Mouse (Mus musculus): ENCODE results near the gene Fxyd5.

The Fxyd5 gene

DNA sequence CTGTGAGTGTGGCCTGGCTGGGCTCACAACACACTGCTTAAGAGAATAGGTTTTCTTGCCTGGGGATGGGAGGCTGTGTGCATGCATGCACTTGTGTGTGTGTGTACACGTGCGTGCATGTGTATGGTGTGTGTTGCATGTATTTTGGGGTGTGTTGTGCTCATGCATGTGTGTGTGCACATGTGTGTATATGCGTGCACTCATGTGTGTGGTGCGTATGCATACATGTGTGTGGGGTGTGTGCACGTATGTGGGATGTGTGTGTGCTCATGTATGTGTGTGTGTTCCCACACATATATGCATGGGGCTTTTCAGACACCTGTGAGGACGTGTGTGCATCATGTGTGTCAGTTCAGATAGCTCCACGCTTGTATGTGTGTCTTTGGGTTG lies 18.3 kb upstream of the Fxyd5 start:
- DNase-seq, result no peak

DNA sequence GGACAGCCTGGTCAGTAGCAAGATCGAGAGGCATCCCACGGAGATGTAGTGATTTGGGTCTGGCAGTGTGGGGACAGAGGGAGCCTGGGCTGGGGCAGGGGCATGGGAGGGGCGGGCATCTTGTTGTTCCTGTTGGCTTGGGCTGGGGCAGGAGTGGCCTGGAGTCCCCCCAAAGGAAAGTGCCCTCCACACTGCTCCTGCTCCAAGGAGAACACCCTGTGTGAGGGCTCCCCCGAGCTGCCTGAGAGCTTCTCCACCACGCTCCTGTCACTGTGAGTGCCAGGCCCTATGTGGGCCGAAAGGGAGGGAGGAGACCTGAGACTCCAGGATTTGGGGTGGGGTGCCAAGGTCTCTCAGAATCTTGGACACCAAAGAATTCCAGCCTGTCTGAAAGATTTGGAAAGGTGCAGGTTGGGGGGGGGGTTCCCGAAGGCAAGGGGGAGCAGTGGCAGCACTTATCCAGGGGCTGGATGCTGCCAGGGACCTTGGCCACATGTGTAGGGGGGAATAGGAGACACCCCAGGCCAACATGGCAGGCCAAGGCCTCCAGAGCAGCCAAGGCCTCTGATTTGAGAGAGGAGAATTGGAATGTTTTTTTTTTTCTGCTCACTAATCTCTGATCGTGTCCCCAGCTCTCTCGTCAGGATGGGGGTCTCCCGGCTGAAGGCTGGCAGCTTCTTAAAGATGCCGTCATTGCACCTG lies 17.8 kb upstream of the Fxyd5 start:
- DNase-seq, result no peak

DNA sequence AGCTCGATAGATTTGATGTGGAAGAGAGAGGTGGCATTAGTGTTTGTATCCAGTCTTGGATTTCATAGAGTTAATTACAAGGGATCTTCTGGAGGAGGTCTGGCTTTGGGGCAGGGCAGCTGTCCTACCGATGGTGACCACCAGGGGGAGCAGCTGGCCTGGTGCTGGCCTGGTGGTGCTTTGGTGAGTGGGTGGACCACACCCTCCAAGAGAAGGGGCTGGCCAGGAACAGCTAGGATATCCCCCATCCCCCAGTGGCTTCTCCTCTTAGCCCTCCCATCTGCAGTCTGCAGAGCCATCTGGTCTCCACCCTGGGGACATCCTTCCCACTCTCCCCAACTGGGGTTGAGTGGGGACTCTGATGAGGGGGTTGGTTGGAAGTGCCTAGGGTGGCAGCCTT lies 16.8 kb upstream of the Fxyd5 start, which contains the start of gene Lgi4:
Gene Lgi4 (plus strand): TSS at position 235 of the 400 bp plus-strand sequence.
- peak; percentile 91 for DNase-seq

DNA sequence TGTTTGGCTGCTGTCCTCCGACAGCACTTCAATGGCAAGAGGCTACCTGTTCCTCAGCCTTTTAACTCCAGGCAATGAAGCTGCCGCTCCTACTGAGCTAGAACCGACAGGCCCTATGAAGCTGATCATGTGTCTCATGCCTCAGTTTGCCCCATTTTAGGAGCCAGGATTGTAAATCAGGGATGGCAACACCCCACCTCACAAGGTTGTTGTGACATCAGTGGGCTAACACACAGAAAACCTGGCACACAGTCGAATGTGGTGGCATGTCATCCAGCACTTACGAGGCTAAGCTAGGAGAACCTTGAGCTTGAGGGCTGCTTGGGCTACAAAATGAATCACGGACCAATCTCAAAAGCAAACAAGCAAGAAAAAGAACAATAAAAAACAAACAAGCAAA lies 15.9 kb upstream of the Fxyd5 start:
- DNase-seq, result no peak

DNA sequence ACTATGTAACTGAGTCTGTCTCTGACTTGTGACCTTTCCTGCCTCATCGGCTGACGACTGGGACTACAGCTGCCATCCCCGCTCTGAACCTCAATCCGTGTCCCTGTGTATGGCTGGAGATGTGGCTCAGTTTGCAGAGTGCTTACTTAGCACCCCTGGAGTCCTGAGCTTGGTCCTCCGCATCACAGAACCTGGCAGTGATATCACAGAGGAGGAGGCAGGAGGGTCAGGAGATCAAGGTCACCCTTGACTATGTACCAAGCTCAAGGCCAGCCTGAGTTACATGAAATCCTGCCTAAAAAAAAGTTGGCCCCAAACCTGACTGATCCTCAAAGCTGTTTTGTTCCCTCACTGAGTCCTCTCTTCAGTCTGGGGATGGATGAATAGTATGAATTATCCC lies 15.4 kb upstream of the Fxyd5 start:
- no peak for DNase-seq

DNA sequence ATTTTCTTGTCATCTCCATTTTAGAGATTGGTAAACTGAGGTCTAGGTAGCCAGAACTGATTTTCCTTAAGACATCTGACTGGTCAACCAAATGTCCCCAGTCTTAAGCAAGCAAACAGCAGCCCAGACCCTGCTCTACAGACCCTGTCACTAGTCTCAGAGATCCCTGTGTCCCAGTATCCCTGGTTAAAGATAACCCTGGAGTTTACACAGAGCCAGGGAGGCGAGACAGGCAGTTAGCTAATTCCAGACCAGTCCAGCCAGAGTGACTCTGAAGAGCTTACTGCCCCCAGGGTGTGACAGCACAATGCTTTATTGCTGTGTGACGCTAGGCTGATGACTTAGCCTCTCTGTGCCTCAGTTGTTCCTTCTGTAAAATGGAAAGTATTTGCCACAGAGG lies 14.8 kb upstream of the Fxyd5 start, which contains the start of gene Fxyd1:
Gene Fxyd1 (minus strand): TSS at position 129 of the 400 bp plus-strand sequence.
- no peak for DNase-seq

DNA sequence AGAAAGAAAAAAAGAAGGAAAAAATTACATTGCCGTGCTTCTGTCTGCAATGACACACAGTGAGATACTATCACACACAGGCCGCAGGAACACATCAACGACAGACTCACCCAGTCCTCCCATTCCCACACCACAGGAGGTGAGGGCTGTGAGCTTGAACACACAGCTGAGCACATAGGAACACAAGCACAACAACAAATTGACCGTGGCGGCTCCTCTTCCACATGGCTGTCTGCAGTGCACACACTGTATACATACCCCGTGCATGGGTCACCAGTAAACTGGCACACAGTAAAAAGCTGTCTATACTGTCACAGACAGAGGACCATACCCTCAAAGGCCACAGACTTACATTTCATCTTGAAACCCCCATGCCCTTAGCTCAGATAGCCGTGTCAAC lies 14.2 kb upstream of the Fxyd5 start:
- DNase-seq, result no peak

DNA sequence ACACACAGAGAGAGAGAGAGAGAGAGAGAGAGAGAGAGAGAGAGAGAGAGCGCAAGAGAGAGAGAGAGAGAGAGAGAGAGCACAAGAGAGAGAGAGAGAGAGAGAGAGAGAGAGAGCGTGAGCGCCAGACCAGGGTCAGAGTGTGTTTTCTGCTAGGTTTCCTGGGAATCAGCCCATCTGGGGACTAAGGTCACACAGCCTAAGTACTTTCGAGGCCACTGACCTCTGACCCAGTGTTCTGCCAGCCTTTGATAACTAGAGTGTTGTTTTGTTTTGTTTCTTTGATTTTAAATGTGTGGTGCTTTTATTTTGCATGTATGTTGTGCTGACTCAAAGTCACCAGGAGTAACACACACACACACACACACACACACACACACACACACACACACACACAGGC lies 13.6 kb upstream of the Fxyd5 start:
- peak in 1 of 2 experiments; percentile 48 for DNase-seq

DNA sequence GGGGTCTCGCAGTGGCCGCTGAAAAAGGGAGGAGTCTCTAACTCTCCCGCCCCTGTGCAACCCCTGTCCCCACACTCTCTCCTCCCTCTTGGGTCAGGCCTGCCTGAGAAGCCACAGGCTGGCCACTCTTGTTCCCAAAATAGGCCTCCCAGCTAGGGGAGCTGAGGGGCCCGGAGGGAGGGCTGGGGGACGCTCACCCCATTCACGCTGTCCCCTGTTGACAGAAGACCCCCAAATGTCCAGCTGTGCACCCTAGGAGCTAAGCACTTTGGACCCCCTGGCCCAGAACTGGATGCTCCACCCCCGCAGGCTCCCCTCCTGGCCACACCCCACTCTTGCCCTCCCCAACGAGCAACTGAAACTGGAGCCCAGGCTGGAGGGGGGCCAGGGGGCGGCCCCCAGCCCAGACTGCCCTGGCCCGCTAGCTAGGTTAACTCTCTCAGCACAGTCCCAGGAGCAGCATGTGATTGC lies 13.1 kb upstream of the Fxyd5 start:
- peak; percentile 84 to 90 for DNase-seq

DNA sequence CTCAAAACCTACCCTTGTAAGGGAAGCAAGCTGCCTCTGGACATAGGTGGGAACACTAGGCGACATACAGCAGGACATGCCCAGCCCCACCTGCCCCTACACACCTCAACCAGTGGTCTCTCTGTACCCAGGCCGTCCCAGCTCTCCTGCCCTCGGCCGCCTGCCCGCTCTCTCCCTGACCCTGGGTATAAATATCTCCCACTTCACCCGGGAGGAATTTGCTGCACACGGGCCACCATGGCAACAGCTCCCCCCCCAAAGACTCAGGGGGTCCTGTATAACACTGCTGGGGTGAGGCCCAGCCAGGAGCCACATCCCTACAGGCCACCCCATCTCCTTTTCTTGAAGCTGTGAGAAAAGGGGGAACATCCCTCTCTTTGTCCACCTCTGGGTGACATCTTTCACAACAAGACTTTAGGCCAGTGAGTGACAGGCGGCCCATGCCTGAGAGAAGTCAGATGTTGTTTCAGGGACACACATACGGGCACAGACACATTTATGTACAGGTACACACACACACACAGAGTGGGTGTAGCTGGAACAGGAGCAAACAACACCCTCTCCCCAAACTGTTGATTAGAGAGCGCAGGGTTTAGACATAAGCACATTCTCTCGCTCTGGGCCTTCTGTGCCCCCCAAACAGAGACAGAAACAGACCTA lies 12.5 kb upstream of the Fxyd5 start:
- DNase-seq, result peak; percentile 12 to 31

DNA sequence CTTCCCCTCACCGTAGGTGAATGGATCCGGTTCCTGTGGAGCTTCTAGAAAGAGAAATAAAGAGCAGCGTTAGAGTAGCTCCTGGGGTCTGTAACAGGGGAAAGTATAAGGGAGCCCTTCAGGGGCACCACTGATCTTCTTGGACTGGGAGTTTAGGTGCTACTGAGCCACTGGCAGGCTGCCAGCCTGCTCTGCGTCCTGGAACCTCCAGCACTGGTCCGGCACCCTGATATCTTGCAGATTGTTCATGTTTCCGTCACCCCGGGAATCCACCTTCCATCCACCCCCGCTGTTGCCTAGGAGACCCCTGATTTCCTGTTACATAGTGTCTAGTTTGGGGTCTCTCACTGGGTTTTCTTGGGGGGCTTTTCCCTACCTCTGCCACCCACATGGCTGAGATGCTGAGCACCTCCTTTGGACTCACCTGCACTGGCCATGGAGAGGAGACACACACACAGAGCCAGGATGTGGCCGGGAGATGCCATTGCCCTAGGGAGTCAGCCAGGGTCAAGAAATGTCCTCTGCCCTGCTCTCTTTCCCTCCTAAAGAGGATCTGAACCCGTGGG lies 11.7 kb upstream of the Fxyd5 start:
- DNase-seq, result peak; percentile 27 to 34

DNA sequence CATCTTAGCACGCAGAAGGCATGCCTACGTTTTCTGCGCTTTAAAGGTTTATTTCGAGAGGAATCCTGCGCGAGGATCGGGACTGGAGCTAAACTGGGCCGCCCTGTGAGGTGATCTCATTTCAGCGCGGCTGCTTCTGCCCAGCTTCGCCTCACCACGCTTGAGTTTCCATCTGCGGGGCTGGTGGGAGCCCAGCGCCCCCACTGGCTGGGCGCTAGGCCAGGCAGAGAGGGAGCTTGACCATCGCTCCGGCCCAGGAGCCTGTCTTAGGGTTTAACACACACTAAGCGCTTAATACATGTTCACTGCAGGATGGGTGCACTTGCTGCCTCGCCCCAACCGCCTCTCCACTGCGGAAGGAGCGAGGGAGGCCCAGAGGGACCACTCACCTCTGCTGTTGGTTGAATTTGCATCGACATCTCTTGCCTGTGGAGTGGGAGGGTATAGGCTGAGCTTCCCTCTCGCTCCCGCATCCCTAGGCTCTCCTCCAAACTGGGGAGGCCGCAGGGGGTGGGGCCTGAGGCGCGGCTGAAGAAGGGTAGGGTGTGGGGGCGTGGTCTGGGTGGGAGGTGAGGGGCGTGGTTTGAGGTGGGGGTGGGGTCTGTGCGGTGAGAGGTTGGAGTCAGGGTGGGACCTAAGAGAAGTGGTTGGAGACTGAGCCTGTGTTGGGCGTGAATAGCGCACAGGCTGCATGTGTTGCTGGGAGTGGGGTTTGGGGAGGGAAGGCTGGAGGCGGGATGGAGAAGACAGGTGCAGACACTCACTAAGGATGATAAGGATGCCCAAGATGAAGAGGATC lies 10.6 kb upstream of the Fxyd5 start:
- peak; percentile 67 to 70 for DNase-seq

DNA sequence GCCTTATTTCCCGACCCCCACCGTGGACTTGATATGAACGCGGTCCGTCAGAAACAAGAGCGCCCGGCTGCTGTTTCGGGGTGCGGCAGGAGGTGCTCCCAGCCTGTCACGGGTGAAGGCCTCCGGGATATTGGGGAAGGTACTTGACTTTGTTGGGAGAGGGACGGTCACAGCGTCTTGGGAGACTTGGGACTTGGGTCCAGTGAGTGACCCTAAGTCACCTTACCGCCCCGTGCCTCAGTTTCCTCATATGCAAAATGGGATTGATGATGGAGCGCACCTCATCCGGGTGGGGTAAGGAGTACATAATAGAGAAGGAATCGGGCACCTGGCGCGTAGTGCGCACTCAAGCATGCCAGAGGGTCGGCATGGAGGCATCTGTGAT lies 10.0 kb upstream of the Fxyd5 start:
- DNase-seq, result peak in 1 of 2 experiments; percentile 4

DNA sequence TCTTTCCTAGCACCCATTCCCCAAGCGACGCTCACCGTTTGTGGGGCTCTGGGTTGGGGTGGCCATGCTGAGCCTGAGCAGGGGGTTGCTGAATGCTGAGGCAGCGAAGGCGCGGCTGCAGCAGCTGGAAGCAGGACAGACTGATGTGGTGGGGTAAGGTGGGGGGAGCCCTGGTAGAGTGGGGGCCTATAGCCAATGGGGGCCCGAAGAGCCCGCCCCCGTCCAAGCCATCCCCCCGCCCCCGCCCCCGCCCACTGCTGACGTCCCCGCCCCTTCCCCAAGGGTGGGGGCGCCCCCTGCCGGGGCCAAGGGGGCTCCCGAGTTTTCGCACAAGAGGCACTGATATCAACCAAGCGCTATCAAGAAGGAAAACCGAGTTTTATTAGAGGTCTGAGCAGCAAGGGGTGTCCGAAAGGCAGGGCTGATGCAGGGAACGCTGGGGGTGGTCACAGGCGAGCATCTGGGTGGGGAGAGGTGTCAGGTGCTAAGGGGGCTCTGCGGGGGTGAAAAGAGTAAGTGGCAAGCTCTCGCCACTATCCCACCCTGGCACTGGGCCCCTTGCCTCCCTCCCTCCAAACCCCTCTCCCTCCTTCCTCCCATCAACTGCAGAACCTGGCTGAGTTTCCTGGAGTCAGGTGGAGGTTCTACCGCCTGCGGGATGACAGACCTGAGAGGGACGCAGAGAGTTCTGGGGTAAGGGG lies 9.2 kb upstream of the Fxyd5 start, which contains the start of gene Fxyd7:
Gene Fxyd7 (minus strand): TSS at position 147 of the 701 bp plus-strand sequence.
- DNase-seq, result peak; percentile 25 to 44

DNA sequence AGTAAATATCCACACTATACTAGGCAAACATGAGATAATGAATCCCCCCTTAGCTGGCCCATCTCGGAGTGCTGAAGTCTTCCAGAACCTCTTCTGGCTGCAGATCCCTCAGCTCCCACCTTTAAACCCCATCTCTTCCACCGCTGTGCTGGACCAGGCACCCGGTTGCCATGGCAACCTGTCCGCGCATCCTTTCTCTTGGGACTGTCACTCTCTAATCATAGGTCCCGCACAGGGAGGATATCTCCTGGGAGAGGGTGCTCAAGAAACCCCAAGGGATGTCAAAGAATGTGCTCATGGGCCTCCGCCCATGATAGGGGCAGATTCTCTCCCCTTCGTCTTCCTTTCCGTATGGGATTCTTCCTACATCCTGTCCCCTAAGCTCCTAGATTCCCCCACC lies 8.6 kb upstream of the Fxyd5 start:
- peak; percentile 15 to 18 for DNase-seq

DNA sequence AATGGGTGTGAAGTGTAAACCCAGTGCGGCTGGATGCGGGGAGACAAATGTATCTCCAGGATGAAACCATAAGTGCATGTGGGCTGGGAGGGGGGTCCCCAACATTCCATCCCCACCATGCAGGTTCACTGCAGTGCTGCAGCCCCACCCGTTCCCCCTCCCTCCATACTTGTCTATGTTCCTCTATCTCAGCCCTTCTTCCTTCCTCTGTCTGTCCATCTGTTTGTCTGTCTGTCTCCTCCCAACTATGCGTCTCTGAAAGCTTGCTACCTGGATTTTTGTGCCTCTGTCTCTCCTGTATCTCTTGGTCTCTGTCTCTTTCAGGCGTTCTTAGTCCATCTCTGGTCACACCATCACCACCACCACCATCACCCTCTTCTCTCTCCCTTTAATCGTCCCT lies 8.2 kb upstream of the Fxyd5 start:
- DNase-seq, result no peak

DNA sequence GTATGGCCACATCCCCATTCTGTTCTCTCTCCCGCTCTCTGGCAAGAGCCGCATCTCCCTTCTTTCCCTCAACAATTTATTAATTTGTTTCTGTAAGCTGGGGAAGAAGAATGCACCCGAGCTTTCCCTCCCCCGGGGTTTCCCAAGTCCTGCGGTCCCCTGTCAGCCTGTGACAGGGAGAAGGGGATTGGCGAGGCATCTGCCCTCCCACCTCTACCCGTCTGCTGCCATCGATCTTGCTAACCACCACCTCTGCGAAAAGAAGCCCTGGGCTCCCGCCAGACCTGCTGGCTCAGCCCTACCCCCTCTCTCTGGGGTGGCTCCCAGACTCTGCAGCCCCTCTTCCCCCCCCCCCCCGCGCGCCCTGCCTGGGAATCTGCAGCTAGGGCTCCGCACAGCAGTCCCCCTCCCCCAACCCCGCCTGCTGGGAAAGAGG lies 7.6 kb upstream of the Fxyd5 start:
- peak; percentile 16 to 21 for DNase-seq

DNA sequence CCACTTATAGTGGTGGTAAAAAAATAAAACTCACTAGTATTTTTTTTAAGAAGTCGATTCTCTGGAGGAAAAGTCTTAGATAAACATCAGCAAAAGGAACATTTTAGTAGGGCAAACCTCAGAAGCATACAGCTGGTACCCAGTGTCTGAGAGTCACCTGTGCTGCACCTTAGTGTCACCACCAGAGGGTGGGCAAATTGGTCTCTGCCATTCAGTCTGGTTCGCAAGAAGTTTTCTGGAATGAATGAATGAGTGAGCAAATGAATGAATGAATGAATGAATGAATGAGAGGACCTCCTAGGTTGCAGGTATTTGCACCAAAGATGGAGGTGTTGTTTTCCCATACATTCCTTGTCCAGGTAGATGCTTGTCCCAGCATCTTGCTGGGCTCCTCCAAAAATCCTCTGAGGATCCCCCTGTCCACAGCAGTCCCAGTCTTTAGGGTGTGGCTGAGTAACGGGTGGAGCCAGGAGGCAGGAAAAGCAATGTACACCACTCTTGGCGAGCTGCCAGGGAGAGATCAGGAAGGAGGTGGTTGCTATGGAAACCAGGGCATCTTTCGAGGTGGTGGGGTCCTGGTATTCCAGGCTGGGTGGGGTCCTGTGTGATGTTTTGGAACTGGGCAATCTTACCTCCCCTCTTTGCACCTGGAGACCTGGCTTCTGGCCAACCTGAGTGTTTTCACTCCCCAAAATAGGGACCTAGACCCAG lies 7.0 kb upstream of the Fxyd5 start:
- DNase-seq, result peak; percentile 45 to 55

DNA sequence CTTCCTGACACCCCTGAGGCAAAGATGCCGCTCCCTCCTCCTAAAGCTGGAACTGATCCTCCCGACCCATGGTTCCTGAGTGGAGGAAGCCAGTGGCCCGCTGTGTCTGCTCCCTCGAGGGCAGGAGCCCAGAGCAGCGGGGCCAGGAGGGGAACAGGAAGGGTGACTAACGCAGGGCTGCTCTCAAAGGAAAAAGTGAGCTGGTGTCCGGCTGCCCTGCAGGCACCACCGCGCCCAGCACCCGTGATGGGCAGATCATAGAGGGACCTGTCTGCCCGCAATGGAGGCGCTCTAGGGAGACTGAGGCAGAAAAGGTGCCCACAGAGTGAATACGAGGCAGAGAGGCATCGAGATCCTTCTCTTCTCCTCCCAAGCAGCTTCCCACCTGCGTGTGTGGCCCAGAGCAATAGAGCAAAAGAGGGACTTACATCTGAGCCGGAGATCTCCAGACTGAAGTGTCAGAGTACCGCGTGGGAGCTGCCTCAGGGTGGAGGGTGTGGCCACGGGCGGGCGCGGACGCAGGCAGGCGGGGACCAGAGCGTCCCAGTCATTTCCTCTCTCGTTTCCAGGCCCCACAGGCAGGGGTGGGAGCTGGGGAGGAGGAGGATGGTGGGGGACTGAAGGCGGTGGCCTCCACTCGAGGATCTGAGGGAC lies 492 bp downstream of the Fxyd5 start:
- peak; percentile 65 to 75 for DNase-seq

DNA sequence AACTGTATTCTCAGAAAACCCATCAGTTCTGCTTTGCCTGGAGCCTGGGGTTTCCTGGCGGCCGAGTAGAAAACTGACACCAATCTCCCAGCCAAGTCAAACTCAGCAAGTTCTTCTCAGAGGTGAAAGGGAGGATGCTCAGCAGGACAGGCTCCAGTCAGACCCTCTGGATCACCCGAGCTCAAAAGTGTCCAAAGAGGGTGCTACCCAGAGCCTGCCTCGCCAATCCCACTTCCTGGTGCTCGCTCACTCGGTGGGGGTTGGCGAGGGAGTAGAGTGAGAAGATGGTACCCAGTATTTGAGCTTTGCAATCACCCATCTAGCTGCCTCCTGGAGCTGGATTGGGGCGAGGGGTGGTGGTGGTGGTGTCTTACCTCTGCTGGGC lies 1.3 kb downstream of the Fxyd5 start:
- peak in 1 of 2 experiments; percentile 10 for DNase-seq

Data from kidney, postnatal 4 days (tissue).